Mouse (Mus musculus): Measurements from ENCODE around the gene Foxn3.

DNA sequence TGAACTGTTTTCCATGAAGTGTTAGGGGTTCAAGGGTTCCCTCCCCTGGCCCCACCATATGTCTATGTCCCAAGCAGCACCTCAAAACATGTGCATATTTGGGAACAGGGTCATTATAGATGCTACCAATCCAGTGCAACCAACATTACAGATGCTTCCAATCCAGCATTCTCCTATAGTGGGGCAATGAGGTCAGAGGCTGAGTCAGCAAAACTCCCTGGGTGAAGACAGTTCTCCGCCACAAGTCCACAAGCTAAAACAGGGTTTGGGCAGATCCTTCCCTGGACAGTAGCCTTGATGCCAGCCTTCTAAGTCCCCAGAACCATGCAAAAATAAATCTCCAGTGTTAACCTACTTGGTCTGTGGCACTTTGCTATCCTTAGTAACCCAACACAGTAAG is 320.1 kb downstream of the Foxn3 start:
- TF ChIP-seq CTCF (IDR thresholded peaks at IDR 0.05; ENCODE audit: extremely low read depth, insufficient read depth, insufficient read length, insufficient replicate concordance) (no peak), POLR2A (IDR thresholded peaks at IDR 0.05; ENCODE audit: low read depth, low read length) (no peak)

Measured in spleen, adult 2 months (tissue).